Mouse (Mus musculus) kidney, adult 2 months (tissue): Measurements from ENCODE around the gene Tenm3.

Experiments
- CTCF ChIP-seq: fragments of 200-500 bp; conservative IDR thresholded peaks from 2 replicates; pipeline ENCODE4 v1.5.1; 2011; ENCODE audit warnings: low read depth, mild to moderate bottlenecking, control low read depth, low read length, moderate library complexity, mixed read lengths; ENCODE audit not compliant: insufficient read depth, insufficient read length
- POLR2A ChIP-seq: fragments of 200-500 bp; IDR thresholded peaks from one replicate; pipeline ENCODE4 v1.6.1; 2011; ENCODE audit warnings: low read depth, low read length, control low read depth

GRCm38 (mm10) chr8:48348386-48348785 lies 495.4 kb downstream of the Tenm3 start:
- TF ChIP-seq POLR2A (no peak), CTCF (no peak)
